In the genomic region with DNA sequence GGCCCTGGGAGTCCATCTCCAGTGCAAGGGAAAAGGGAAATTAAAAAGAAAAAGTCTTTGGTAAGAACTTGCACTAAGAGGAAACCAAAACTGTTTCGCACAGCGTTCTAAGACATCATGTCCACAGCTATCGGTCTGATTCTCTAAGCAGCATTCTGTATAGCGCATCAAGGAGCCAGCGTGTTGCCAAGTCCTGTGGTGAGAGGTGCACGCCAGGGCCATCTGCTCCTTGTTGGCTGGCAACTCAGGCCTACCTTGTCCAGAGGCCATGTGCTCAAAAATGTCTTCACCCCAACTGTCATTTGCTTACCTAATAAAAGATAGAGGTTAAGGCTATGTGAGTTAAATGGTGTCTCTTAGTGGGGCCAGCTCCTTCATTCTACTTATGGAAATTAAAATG, we compare ENCODE assay signal across 21 mouse cellular contexts.
DNase-seq lines count a peak whose midpoint lies in the region; ATAC-seq lines count a peak whose summit lies in the region.
"Had no signal": no experiment of that assay in that cellular context is flagged by ENCODE, and none has a peak within 500 bp of the region (broad histone marks: within the 10 kb centered on the region; RNA-seq: fewer than 3 reads in every experiment).

No protein-coding gene starts in this region.

- DNase-seq in brain, adult 2 months (ENCODE audit: low read depth, low spot score), result peak; percentile 98
- peak; percentile 95 for DNase-seq in cerebellum, adult 8-10 months
- peak; percentile 96 for DNase-seq in cerebellum, postnatal 25 days
- no peak for DNase-seq in lung, postnatal 10 days
- no peak for DNase-seq in heart, adult 9 months (ENCODE audit: low spot score in 2 of 2)
- no peak for DNase-seq in urinary bladder, adult 18-20 months (ENCODE audit: low spot score in 2 of 2)
- DNase-seq: adrenal gland, postnatal 14 days; gastrocnemius, postnatal 14 days; heart, adult 11 months; heart, postnatal 36 days; kidney, adult 2 months; kidney, postnatal 36 days; liver, postnatal 0 days; right cerebral cortex, adult 18-20 months; spleen, adult 18-20 months; thymus, adult 18-20 months; thymus, postnatal 25 days had no signal

- ATAC-seq in cerebellum, adult (ENCODE audit: insufficient number of reproducible peaks, low FRiP score, low TSS enrichment), result peak; percentile 92
- ATAC-seq: CD4-positive, CD25-positive, alpha-beta regulatory T cell, adult 4 months; liver, embryonic 12.5 days; liver, postnatal 0 days; midbrain, embryonic 16.5 days had no signal

Comparison
In these comparisons a context has a peak if more than half of its experiments do, and no peak if none do; other contexts are left out.
1. DNase-seq: peak in brain, adult 2 months (single experiment), cerebellum, adult 8-10 months (single experiment) and cerebellum, postnatal 25 days (2 of 2); none in lung, postnatal 10 days (single experiment), heart, adult 9 months (0 of 2) and urinary bladder, adult 18-20 months (0 of 2).